In the genomic region with DNA sequence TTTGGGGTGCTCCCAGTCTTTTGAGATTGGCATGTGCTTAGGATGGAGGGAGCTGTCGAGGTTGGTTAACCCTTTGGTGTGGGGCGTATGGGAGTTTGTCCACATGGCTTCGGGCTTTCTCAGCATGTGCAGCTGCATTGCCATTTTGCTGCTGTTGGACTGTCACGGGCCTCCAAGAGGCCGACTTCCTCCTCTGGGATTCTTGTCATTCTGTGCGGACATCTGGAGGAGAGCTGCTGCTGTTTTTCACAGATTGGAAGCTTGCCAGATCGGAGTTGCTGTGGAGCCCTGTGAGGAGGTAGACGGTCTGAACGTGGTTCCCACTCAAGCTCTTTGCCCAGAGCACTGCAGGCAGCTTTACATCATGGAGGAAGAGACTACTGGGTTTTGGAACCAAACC, we compare ENCODE assay signal across 12 mouse cellular contexts. TPM values are rescaled to one million over a fixed set of nuclear protein-coding genes. Genes with fewer than 3 reads are reported as not detected.
A peak's percentile ranks its signal among the peaks of the same experiment; 100 is the strongest.
DNase-seq lines count a peak whose midpoint lies in the region; ATAC-seq and TF ChIP-seq lines count a peak whose summit lies in the region.
"Had no signal": no experiment of that assay in that cellular context is flagged by ENCODE, and none has a peak within 500 bp of the region (broad histone marks: within the 10 kb centered on the region; RNA-seq: fewer than 3 reads in every experiment).

No protein-coding gene starts in this region.

- TF ChIP-seq POLR2A in limb, embryonic 14.5 days (IDR thresholded peaks at IDR 0.05; ENCODE audit: borderline replicate concordance, extremely low read depth, insufficient read depth, insufficient read length) = no peak

- H3K4me3 ChIP-seq in limb, embryonic 14.5 days (replicated peaks; ENCODE audit: low read length) = no peak overlapping the region

- no peak overlapping the region; the same call in 1 of the 2 replicates for H3K27ac ChIP-seq in limb, embryonic 14.5 days (replicated peaks; ENCODE audit: low read depth, low read length)

- no peak overlapping the region for H3K9ac ChIP-seq in limb, embryonic 14.5 days (ENCODE audit: low read depth, low read length, severe bottlenecking)

- H3K4me2 ChIP-seq in limb, embryonic 14.5 days (replicated peaks; ENCODE audit: low read depth, low read length, severe bottlenecking) = no peak overlapping the region

- 20% methylated on average over 9 of the region's 9 CpGs for WGBS in limb, embryonic 14.5 days

- DNase-seq in cerebellum, postnatal 10 days = peak; percentile 33 to 41
- no peak for DNase-seq in cerebellum, postnatal 25 days
- DNase-seq in heart, adult 8-10 months (ENCODE audit: low spot score) = peak; percentile 45
- no peak for DNase-seq in heart, postnatal 36 days
- DNase-seq in lung, postnatal 10 days = peak; percentile 36
- DNase-seq in lung, postnatal 25 days (ENCODE audit: low spot score) = no peak
- DNase-seq in limb, embryonic 14.5 days (ENCODE audit: low spot score) = peak; percentile 66
- no peak for DNase-seq in c-Kit-positive CD71-positive TER-119-positive erythroid progenitor cells, embryonic 14.5 days (ENCODE audit: low spot score)
- DNase-seq: thymus, postnatal 14 days had no signal

- H3K9me3 ChIP-seq in limb, embryonic 14.5 days (ENCODE audit: control insufficient read depth, low read length) = no peaks in the 10 kb centered on the region

- H3K27me3 ChIP-seq in limb, embryonic 14.5 days (ENCODE audit: control insufficient read depth, insufficient read depth, low read length) = no peaks in the 10 kb centered on the region

- intact Hi-C loops in heart, postnatal 36 days (cut with DNase I) = no loop called here

- H3K36me3 ChIP-seq in limb, embryonic 14.5 days (ENCODE audit: control insufficient read depth, insufficient read depth, low read length) = no peaks in the 10 kb centered on the region
- H3K36me3 ChIP-seq: G1E had no signal

- no peak for ATAC-seq in limb, embryonic 14.5 days (ENCODE audit: low FRiP score, low read depth)
- ATAC-seq: intestine, embryonic 16.5 days; lung, postnatal 0 days had no signal

- peaks cover 19% of the 10 kb centered on the region for H3K4me1 ChIP-seq in limb, embryonic 14.5 days (ENCODE audit: control insufficient read depth, insufficient read depth, low read length)

RNA-seq across cellular contexts. Expression of gene Lrrc8d, which starts 4.8 kb away (rescaled TPM):
- total RNA-seq in heart, adult 8-10 months (2022) = 10 to 100 TPM in 1 of 4 experiments, 1 to 10 TPM in 3; 7.2 to 11.1 (median 9.0) TPM
- 1 to 10 TPM; 8.6 to 9.8 TPM for total RNA-seq in heart, postnatal 36 days (2021)
- 8.1 and 8.2 TPM in 2 replicates for polyA plus RNA-seq in limb, embryonic 14.5 days (2012; rRNA removed)
- 13.4 and 15.3 TPM in 2 replicates for polyA plus RNA-seq in limb, embryonic 14.5 days (2014; fragmentation: Nextera tagmentation; extraction: Ambion mirVana)
- polyA plus RNA-seq: G1E had no signal

Comparison
In these comparisons a context has a peak if more than half of its experiments do, and no peak if none do; other contexts are left out.
1. DNase-seq: peak in cerebellum, postnatal 10 days (2 of 2), heart, adult 8-10 months (single experiment), lung, postnatal 10 days (single experiment) and limb, embryonic 14.5 days (single experiment); none in cerebellum, postnatal 25 days (0 of 2), heart, postnatal 36 days (0 of 2), lung, postnatal 25 days (single experiment) and c-Kit-positive CD71-positive TER-119-positive erythroid progenitor cells, embryonic 14.5 days (single experiment).